Mouse (Mus musculus) left cerebral cortex, postnatal 4 days (tissue): ENCODE results near the gene Tbc1d16. TPM values are rescaled to one million over a fixed set of nuclear protein-coding genes. Genes with fewer than 3 reads are reported as not detected.

ENCODE experiments used
- DNase-seq: peaks from one replicate; pipeline ENCODE4 v3.0.0-alpha.2; 2022
- intact Hi-C: fragments of 180-260 bp; cut with DNase I; formaldehyde crosslinking; loops from one replicate; pipeline ENCODE4 v1.15.1; 2025
- total RNA-seq, 2 experiments: library from RNA; stranded (reverse); gene quantifications; 2 replicates each; pipeline ENCODE4 v1.2.3; 2021

Gene Tbc1d16
- total RNA-seq, 2 experiments from 2014 or later: 217 to 222 TPM

- intact Hi-C loops: no loop called here
- DNase-seq: no peak
Observed at GRCm38 (mm10) chr11:119150442-119150841, 77.9 kb downstream of the Tbc1d16 start.

GRCm38 (mm10) chr11:119148829-119149228 lies 79.5 kb downstream of the Tbc1d16 start:
- DNase-seq: no peak
- intact Hi-C loops: no loop called here

DNA sequence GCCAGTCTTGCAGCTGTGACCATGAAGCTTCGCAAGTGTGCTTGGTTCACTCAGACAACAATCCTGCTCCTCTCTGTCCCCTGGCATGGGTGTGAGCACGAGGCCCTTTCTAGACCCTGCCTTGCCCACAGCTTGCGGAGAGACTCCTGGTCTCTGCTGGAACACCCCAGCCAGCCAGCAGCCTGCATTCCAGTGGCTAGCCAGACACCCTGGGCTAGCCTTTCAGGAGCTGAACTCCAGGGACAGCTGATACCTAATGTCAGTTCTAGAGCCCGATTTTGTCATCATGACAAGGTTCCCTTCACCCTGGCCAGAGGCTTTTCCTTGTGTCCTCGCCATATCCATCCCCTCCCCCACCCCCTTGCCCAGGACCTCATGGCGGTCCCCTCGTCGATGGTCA lies 81.1 kb downstream of the Tbc1d16 start:
- no peak for DNase-seq
- intact Hi-C loops: no loop called here

GRCm38 (mm10) chr11:119146140-119146539 lies 82.2 kb downstream of the Tbc1d16 start:
- intact Hi-C loops: no loop called here
- no peak for DNase-seq

DNA sequence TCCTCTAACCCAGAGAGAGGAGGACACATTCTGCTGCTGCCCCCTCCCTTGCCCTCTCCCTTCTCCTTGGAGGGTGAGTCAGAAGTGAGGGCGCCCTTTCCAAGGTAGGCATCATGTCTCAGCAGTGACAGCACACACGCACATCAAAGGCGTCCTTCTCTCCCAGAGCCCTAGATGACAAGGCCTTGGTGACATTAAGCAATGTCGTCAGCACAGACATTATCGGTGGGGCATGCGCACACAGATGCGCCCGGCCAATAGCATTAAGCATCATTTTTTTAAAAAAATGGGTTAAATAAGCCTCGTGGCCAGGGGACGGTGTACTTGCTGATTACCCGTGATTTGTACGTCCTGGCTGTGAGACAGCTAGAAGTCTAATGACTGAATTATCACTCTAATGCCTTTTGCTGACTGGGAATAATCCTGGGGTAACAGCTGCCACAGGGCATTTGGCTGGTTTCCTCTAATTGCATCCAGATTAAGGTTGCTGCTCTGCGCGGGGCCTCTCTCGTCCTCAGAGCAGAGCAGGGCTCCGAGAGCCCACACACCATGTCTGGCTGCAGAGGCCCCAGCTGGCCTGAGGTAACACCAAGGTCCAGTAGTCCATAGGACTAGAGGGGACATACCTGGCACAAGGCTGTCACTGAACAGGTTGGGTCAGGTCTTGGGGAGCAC lies 83.4 kb downstream of the Tbc1d16 start:
- DNase-seq: peak; percentile 36
- intact Hi-C loops: no loop called here

GRCm38 (mm10) chr11:119143376-119144002 lies 84.8 kb downstream of the Tbc1d16 start:
- intact Hi-C loops: no loop called here
- DNase-seq: no peak

- no peak for DNase-seq
- intact Hi-C loops: no loop called here
Observed at GRCm38 (mm10) chr11:119142615-119143014, 85.7 kb downstream of the Tbc1d16 start.

- intact Hi-C loops: no loop called here
- peak; percentile 60 for DNase-seq
Observed at GRCm38 (mm10) chr11:119139026-119139425, 89.3 kb downstream of the Tbc1d16 start.

DNA sequence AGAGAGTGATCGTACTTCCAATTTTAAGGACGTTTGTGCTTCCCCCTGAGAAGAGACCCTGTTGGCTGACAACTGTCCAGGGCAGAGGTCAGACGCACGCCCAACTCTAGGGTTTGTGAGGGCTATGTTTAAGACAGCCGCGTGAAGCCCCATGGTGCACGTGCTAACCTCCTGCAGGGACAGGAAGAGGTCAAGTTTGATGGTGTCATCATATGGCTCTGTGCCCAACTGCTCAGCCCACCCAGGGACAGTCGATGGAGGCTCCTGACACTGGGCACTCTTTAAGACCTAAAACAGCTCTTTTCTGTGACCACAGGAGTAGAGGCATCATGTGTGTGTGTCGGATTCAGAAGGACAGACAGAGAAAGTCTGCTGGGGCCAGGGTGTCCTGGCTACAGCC lies 90.1 kb downstream of the Tbc1d16 start:
- peak; percentile 46 for DNase-seq

DNA sequence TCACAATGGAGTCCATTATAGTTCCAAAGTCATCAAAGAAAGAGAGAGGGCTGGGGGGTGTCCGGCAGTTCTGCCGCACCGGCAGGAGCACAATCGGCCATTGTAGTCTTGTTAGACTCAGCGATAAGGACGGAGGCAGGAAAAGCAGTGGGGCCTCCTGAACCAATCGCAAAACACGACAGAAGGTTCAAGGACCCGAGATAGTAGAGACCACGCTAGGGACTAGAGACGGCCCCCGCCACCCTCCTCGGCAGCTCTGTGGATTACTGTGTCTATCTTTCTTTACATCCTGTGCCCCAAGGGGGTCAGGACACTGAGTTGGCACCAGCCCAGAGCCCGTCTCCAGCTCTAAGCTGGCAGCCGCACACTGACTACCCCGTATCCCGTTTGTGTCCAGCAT lies 93.7 kb downstream of the Tbc1d16 start:
- DNase-seq: peak; percentile 58
- intact Hi-C loops: no loop called here

More for the DNA sequence above, 90.1 kb downstream of the Tbc1d16 start:
- intact Hi-C loops: no loop called here

DNA sequence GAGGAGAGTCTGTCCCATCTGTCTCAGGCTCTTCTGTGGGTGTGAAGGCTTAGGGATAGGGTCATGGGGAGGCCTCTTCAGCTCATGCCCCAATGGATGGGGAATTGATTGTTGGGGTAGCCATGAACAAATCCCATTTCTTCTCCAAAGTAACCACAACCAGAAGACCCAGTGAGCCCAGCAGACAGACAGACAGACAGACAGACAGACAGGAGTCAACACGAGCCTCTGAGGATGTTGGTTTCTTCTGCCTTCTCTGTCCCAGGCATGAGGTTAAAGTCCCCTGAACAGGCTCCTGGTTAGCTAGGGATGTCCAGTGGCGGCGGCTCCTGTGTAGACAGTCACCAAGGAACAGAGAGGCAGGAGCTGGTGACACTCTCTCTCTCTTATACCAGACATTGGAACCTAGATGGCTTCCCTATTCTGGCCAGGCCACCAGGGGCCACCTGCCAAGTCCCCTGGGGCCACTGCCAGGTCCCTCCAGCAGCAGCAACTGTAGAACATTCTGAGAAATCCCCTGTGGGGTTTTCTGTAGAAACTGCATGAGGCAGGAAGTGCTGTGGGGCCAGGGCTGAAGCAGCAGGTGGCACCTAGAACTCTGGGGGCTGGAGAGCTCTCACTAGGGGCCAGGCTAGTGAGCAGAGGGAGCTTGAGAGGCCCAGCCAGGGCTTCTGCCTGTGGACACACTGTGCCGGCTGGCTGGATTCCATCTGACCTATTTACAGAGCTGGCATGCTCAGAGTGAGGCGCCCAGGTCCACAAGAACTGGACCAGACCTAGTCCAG lies 94.7 kb downstream of the Tbc1d16 start:
- peak; percentile 60 for DNase-seq

DNA sequence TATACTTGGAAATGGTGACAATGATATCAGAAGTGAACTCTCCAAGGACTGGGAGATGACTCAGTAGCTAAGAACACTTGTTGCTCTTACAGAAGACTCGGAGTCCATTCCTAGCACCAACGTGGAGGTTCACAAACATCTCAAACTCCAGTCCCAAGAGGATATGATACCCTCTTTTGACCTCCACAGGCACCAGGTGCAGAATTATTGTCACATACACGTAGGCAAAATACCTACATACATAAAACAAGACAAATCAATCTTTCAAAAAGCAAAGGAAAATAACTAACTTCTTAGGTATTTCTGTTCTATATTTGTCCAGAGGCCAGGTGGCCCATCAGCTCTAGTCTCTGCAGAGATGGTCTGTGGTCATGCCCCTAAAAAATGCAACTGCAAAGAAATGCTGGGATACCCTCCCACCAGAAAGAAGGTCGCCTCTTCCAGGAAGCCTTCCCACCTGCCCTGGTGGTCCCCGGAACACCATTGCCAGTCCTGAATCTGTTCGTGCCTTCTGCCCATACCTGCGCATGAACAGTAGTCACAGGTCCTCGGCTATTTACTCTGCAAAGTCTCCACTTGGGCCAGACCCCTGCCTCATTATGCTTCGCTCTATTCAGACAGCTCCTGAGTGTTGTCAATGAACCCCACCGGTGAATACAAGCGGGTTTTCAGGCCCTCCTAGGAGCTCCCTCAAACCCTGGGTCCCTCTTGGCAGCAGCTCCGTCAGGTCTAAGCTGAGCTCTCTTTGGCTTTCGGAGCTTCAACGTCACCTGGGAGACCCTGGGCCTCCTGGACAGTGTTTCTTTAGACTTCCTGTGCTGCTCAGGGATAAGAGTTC lies 95.9 kb downstream of the Tbc1d16 start:
- intact Hi-C loops: no loop called here
- DNase-seq: no peak

More for the DNA sequence above, 94.7 kb downstream of the Tbc1d16 start:
- intact Hi-C loops: no loop called here

DNA sequence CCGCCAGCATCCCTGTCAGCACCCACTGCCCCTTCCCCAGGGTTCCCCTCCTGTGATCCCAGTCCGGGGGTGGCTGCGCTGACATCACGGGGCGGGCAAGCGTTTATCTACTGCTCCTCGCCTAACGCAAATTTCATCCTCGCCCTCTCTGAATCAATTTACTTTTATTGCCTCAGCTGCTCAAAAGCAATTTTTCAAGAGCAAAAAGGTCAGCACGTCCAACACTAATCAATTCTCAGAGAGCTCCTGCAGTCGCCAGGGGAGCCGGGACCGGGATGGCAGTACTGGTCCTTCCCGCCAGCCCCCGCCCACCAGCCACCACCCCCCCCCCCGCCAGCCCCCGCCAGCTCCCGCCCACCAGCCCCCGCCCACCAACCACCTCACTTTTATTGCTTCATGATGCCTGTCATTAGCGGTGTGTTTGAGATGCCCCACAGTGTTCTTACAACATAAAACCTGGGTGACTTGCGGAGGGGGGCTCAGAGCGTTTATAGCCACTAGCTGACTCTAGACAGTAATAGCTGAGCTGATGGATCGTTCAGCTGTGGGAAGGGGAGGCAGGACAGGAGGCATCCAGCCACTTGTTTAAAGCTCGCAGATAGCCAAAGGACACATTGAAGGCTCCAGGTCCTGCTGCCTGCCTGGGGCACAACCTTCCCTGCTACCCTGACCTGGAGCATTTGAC lies 98.1 kb downstream of the Tbc1d16 start:
- DNase-seq: no peak
- intact Hi-C loops: no loop called here

DNA sequence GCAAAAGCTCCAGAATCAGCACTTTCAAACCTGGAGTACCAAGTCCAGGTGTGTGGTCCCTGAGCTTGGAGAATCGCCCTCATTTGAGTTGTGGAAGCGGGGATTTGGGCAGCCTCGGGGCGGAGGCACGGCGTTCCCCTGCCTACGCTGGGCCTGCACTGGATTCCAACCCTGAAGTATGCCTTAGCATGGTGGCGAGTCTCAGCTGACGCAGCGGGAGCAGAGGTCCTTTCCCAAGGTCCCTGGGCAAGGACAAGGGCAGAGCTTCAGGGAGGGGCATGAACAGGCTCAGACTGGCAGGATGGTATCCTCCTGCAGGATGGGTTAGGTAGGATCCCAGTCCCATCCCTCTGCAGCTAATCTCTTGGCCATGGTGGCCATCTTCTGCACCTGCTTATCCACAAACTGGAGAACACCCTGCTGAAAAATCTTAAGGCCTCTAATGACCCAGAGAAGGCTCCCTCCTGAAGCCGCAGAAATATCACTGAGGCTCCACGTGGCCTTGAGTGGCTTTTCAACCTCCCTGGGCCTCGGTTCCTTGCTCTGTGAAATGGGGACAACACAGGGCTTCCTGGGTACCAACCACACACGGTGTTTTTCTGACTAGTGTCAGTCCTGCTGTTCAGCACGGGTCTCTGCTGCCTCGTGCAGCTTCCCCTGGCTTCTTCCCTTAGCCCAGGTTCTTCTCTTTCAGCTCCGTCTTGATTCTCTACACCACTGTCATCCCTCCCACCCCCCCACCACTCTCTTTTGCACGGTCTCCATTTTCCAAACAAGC lies 98.8 kb downstream of the Tbc1d16 start:
- intact Hi-C loops: no loop called here
- no peak for DNase-seq

DNA sequence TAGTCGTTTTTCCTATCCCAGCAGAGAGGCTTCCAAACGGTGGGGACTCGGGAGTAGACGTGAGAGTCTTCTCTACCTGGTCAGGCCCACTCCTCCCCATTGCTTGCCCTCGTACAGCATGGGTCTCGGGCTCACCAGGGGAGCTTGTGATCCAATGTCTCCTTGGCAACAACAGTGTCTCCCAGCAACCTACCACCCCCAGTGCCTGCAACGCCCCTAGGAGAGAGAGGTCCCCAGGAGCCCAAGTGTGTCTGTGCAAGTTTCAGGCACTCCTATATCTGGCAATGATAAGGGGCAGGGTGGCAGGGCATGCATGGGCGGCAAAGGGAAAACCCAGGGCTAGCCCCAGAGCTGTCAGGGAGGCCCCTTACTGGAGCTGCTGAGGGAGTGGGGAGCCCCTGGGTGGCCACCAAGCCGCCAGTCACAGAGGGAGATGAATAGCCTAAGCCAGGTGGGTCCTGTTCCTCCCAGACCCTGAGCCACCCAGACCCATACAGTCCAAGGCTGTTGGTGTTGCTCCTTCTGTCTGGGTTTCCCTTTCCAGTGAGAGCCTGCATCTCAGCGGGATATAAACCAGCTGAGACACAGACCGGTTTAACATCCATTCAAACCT lies 99.5 kb downstream of the Tbc1d16 start:
- no peak for DNase-seq
- intact Hi-C loops: no loop called here

GRCm38 (mm10) chr11:119127686-119128473 lies 100.4 kb downstream of the Tbc1d16 start:
- peak; percentile 44 for DNase-seq
- intact Hi-C loops: no loop called here

GRCm38 (mm10) chr11:119127147-119127546 lies 101.2 kb downstream of the Tbc1d16 start:
- intact Hi-C loops: no loop called here
- no peak for DNase-seq
